ENCODE assay signal across 16 mouse cellular contexts in genomic region chr17:45968341-45968740, GRCm38 (mm10).
"Had no signal": no experiment of that assay in that cellular context is flagged by ENCODE, and none has a peak within 500 bp of the region (broad histone marks: within the 10 kb centered on the region; RNA-seq: fewer than 3 reads in every experiment).

No protein-coding gene starts in this region.

- H3K4me2 ChIP-seq: kidney, embryonic 15.5 days; liver, embryonic 13.5 days; neural tube, embryonic 15.5 days; stomach, embryonic 15.5 days had no signal

- ATAC-seq: liver, postnatal 0 days; lung, postnatal 0 days had no signal

- H3K9me3 ChIP-seq: kidney, embryonic 15.5 days; liver, embryonic 13.5 days; midbrain, embryonic 10.5 days; neural tube, embryonic 15.5 days; stomach, embryonic 15.5 days had no signal

- H3K4me1 ChIP-seq: neural tube, embryonic 15.5 days had no signal

- DNase-seq: kidney, adult 18-20 months; kidney, postnatal 14 days; liver; liver, embryonic 13.5 days; liver, postnatal 0 days; lung, postnatal 36 days; midbrain, embryonic 14.5 days; right cerebral cortex, postnatal 14 days; thymus, adult 18-20 months; thymus, postnatal 14 days had no signal

- H3K36me3 ChIP-seq: kidney, embryonic 15.5 days; liver, embryonic 13.5 days; midbrain, embryonic 10.5 days; neural tube, embryonic 15.5 days; stomach, embryonic 15.5 days had no signal

- H3K9ac ChIP-seq: kidney, embryonic 15.5 days; liver, embryonic 13.5 days; liver, postnatal 0 days; neural tube, embryonic 15.5 days; stomach, embryonic 15.5 days had no signal

- H3K27ac ChIP-seq: kidney, embryonic 15.5 days; liver, embryonic 13.5 days; midbrain, embryonic 10.5 days; neural tube, embryonic 15.5 days; stomach, embryonic 15.5 days had no signal

- H3K27me3 ChIP-seq: kidney, embryonic 15.5 days; liver, embryonic 13.5 days; neural tube, embryonic 15.5 days; stomach, embryonic 15.5 days had no signal

- H3K4me3 ChIP-seq: kidney, embryonic 15.5 days; liver, embryonic 13.5 days; midbrain, embryonic 10.5 days; myocyte; neural tube, embryonic 15.5 days; stomach, embryonic 15.5 days had no signal
